Mouse (Mus musculus): ENCODE data around the gene Calcoco1.

The Calcoco1 gene

DNA sequence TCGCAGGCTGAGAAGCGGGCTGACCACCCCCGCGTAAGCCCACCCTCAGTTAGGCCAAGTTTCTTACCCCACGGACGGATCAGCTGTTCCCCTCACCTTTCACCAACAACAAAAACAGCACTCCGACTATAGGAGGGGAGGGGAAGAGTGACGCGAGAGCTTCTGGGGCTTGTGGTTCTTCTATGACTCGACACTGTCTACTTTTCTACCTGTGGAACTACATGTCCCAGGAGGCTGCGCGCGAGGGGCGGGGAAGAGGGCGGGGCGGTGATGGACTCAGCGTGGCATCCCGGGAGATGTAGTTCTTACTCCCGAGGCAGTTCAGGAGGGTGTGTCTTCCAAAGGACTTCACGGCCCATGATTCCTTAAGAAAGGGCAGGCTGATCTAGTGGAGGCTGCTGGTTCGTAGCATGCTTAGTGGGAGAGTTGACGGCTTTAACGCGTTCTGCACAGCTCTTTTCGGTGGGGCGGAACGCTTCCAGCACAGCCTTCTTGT, at the start of gene Calcoco1:
Calcoco1 (minus strand) TSS at position 199 of the 496 bp plus-strand sequence.
- DNase-seq (ENCODE audit: low spot score) = peak; percentile 99

DNA sequence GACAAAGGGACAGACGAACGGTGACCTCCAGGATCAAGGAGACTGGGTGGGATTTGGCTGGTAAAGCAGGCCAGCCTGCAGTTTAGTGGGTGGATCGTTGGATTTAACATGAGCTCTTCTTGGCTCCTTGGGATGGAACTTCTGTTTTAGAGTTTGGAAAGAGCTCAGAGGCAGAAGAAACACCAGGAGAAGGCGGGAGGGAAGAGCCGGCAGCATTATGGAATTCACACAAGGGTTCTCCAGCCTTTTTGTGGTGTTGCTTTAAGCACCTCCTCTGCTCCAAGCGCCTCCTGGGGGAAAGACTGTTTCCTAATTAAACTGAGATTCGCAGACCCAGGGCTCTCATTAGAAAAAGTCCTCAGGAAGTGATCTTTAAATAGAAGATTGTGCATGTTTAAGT, 48.9 kb upstream of the Calcoco1 start:
- DNase-seq (ENCODE audit: low spot score) = no peak

DNA sequence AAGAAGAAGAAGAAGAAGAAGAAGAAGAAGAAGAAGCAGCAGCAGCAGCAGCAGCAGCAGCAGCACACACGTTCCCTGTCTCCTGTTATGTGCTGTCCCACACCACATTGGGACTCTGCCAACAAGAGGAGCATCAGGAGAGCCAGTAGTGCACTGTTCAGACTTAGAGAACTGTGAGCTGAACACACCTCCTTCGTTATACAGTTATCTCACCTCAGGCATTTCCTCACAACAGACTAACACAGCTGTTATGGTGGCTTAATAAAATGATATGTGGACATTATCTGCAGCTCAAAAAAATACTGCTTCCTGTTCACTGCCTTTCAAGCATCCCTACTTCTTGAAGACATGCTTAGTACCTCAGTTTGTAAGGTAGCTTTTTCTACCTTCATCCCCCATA, 43.2 kb upstream of the Calcoco1 start:
- DNase-seq (ENCODE audit: low spot score) = peak; percentile 31

DNA sequence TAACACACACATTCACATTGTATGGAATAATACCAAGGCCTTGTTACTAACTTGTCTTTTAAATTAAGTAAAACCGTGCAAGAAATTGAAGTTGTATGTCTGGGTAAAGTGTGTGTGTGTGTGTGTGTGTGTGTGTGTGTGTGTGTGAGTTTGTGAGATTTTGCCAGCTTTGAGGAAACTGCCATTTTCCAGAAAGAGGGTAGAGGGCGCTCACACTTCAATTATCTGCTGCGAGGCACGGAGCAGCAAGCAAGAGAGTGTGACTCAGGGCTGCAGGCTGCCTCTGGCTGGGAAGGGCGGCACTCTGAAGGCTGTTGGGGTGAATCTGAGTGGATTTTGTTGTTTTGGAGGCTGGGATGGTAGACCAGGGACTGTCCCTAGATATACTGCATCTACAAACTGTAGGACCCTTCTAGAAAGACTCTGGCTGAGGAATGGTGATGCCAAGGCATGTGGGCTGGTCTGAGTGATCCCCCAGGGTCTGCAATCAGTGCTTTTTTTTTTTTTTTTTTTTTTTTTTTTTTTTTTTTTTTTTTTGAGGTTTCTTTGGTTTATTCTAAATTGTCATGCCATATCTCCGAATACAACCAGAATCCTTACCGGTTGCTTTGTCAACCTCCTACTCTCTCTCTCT, 39.9 kb upstream of the Calcoco1 start:
- peak; percentile 87 for DNase-seq (ENCODE audit: low spot score)

DNA sequence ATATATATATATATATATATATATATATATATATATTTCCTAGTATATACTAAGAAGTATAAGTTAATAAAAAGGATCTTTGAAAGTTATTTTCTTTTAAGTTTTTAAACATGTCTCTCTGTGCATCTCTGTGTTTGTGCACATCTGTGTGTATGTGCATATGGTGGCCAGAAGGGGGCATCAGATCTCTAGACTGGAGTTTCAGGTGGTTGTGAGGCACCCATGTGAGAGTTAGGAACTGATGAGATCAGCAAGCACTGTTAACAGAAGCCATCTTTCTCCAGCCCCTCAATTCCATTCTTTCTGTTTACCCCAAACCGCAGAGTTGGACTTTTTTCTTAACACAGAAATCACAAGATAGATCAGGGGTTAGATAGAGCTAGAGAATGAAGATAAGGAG, 35.7 kb upstream of the Calcoco1 start:
- DNase-seq (ENCODE audit: low spot score) = no peak

DNA sequence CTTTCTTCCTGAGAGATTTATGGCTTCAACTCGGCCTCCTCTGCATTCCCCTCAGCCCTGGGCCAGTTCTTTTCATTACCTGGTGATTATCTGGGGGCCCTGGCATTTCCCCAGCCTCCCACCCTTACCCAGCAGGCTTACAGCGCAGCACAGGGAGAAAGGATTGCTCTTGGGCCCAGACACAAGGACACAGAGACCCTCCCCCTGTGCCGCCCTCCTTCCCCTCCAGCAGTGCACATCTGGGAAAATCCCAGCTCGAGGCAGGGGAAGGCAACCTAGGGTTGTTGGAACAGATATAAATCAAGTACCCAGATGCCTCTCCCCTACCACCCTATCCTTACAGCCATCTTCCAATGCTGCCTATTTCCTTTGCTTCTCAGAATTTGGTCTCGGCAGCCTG, 33.1 kb upstream of the Calcoco1 start:
- no peak for DNase-seq (ENCODE audit: low spot score)

DNA sequence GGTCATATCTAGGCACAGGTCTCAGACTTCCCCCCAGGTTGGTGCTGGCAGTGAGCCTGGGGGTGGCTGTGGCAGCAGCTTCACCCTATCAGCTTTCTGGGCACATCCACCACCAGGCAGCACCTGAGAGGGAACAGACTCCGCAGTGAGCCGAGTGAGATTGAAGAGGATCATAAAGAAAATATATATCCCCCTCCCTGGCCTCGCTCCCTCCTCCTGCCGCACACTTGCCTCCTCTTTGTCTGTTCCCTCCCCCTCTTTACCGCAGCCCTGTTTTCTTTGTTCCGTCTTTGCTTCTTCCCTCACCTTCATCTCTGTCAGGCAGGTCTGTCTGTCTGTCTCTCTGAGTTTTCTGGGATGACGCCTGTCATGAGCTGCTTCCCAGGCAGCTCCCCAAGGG, 32.4 kb upstream of the Calcoco1 start:
- no peak for DNase-seq (ENCODE audit: low spot score)

DNA sequence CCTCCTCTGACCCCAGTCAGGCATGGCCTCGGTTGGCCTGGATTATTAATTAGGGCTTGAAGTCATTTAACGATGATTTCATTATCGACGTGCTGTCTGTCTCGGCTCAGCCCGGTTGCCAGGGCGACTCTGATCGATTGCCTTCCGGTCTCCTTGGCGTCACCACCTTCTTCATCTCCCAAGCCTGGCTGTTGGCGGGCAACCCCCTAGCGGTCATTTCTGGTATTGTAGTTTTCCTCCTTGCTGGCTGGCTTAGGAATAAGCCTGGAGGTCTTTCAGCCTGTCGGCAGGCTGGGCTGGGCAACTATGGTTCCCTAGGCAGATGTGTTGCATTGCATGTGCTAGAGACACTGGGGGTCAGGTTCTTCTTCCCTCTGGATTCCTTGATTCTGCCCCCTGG, 31.2 kb upstream of the Calcoco1 start:
- DNase-seq (ENCODE audit: low spot score) = peak; percentile 62

DNA sequence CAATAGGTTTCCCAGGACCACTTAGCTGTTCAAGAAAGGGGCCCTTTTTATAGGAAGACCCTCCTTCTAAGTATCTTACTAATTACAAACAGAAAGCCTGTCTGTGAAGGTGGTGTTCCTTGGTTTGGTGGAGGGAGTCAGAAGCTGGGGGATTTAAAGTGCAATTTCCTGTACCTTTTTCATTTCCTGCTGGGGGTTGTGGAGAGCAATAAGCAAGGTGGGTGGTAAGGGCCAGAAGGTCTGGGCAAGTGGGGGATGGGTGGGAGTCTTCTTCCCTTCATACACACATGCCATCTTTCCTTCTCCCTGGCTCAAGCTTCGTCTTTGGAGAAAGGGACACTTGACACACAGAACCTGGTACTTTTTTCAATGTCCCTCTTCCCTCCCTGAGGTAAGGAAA, 30.2 kb upstream of the Calcoco1 start:
- no peak for DNase-seq (ENCODE audit: low spot score)

DNA sequence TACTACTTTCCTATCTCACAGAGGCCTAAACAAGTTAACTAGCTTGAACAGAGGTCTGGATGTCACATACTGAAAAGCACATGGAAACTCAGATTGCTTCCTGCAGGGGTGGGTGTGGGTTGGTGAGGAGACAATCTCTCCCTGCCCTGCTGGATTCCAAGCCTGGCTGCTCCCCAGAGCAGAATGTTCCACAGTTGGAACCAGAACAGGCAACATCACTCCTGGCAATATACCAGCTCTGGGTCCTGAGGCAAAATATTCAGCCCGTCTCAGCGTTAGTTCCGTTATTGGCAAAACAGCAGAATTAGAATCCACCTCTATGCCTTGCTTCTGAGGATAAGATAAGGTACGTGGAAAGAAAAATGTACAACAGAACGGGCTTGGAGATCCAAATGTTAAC, 28.3 kb upstream of the Calcoco1 start:
- DNase-seq (ENCODE audit: low spot score) = no peak

DNA sequence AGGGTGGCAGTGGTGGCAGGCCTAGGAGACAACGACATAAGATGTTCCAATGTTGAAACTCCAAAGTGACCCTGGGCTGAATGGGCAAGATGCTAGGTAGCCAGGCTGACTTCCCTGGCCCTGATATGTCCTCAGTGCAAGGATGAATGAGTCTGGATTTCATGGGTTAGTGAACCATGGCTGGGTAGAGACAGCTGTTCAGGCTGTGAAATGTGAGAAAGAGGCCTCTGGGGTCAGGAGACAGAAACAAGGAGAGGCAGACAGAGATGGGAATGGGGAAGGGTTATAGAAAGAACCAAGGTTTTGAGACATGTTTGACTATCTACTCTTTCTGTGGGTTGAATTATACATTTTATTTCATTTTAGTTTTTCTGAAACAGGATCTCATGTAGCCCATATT, 27.1 kb upstream of the Calcoco1 start:
- no peak for DNase-seq (ENCODE audit: low spot score)

DNA sequence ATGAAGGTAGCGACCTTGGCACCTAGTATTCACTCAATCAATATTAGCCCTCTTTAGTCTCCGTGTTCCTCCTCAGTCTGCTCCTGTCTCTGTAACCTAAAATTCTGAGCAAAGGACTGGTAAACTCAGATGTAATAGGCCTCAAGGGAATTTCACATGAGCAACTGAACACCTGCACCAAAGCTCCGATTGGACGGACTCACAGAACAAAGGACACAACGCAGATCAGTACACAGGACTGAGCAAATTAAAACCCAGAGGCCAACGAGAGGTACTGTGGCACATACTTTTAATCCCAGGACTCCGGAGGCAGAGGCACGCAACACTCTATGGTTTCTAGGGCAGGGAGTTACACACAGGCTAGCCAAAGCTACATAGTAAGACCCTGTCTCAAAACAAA, 25.9 kb upstream of the Calcoco1 start:
- DNase-seq (ENCODE audit: low spot score) = peak; percentile 55

DNA sequence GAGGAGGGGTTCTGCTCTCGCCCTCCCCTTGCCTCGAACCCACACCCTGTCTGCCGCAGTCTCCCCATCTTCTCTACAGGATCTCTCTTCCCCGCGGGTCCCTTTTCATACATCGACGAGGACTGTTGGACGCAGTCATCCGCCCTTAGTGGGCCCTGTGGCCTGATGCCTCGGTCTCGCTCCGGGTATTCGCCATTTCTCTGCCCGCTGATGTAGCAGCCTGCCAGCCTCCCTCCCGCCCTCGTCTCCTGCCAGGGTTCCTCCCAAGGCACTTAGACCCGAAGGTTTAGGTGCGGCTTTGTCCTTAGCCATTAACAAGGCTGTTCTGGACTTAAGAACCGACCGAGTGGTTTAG, 25.3 kb upstream of the Calcoco1 start:
- DNase-seq (ENCODE audit: low spot score) = peak; percentile 65

DNA sequence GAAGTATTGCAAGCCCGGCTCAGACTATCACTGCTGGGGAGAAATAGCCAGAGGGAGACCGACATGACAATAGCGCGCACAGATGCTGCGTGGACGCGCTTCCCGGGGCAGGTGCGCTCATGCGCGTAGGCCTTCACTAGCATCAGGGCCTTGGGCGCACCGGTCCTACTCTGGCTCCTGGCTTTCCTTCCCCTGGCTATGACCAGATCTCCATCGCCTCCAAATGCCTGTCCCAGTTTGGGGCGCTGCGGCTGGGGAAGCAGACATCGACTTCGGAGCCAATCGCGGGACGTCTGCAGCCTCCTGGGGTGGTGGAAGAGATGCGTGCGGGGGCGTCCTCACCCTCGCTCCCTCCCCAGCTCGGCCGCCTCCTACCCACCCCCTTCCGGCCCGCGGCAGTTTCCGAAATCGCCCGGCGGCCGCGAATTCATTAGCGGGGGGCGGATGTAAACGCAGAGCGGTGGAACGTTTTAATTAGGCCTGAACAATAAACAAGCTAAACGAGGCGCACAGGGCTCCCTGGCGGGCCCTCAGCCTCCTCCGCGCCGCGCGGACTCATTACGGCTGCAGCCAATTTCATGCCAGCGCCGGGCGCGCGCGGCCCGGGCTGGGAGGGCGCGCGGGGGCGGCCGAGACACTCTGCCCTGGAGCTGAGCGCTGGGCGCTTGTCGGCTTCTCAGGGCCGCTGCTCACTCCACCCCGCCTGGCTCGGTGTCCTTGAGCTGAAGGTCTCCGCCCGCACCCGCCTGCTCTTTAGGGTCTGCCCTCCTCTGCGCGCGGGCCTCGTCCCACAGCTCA, 24.7 kb upstream of the Calcoco1 start:
- DNase-seq (ENCODE audit: low spot score) = peak; percentile 84

DNA sequence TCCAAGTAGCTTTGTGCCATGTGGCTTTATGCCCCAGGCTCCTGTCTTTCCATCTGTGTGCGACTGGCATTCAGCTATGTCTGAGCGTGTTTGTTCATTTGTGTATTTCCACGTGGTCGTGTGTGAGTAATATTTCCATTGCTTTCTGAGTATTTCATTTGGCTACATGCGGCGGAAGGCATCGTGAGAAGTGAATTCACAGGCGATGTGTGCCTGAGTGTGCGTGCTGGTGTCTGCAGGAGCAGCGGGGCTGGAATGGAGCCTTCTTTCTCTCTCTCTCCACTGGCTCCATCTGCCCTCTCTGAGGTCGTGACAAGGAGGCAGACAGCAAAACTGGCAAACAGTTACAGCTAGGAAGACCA, 24.1 kb upstream of the Calcoco1 start:
- peak; percentile 70 for DNase-seq (ENCODE audit: low spot score)

DNA sequence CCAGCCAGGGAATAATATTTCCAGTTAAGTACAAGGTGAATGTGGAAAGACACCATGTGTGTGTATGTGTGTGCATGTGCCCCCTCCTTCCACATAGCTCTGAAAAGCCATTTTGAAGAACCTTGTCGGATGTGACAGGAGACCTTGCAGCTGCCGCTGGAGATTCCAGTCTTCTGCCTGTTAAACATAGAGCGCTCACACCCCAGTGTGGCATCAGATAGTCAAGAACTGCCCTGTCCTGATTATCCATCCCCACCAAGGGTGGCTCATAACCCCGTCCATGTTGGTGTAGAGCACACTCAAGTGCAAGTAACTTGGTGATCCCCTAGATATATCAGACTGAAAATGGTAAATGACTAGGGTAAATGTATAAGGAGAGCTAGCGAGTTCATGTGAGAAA, 23.4 kb upstream of the Calcoco1 start:
- DNase-seq (ENCODE audit: low spot score) = no peak

DNA sequence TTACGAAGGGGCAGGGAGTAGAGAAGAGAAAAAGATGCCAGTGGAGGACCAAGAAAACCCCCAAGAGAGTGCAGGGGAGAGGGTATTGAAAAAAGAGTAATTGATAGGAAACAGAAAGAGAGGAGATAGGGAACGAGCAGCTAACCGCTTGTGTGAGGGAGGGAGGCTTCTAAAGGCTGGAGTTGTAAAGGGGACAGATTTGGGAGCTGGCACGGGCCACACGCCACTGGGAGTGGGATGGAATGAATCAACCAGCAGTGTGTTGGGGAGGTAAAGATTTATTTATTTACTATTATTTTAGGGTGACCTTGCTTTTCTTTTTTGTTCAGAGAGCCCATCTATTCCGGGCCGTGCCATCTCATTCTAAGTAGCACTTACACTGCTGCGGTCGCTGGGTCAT, 22.9 kb upstream of the Calcoco1 start:
- DNase-seq (ENCODE audit: low spot score) = no peak

DNA sequence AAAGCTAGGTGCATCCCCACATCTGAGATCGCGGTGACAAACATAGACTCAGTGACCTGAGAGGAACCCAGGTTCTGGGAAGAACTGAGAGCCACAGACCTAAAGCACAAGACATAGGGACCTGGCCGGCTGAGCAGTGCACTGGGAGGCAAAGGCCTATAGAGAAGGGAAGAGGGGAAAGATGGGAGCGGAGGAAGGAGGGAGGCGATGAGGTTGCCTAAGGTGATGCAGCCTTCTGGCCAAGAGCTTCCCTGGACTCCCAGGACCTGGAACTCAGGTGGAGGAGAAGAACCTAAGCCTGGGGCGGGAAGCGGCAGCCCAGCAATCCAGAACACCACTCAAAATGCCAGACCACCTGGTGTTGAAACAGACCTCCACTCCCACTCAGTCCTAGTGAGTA, 22.4 kb upstream of the Calcoco1 start:
- DNase-seq (ENCODE audit: low spot score) = no peak

DNA sequence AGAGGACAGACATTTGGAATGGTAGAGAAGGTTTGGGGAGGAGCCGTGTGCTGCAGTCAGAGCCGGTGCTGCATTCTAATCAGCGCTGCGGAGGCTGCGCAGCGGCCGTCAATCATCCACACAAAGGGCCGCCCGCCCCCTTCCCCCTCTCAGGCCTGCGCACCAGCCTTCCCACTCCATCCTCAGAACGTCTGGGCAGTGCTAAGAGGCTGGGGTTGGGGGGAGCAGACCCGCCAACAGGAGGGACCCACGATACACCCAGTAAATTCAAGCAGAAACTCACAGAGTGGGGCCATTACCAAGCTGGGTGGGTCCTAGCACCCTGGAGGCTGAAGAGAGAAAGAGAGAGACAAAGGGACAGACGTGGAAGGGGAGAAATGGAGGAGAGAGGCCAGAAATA, 22.0 kb upstream of the Calcoco1 start:
- peak; percentile 78 for DNase-seq (ENCODE audit: low spot score)

DNA sequence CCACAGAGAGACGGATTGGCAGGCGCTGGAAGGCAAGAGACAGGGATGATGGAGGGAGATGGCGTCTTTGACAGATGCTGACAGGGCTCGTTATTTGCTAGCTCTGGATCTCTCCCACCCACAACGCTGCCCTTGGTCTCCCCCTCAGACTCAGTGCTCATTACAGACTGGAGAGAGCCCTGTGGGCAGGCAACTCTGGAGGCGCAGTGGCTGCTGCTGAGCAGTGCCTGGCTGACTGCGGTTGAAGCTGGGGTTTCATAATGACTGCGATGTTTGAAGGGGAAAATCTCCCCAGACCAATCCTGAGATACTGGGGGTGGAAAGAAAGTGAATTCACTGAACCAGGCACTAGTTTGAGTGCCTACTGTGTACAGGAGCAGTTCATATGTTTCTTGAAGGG, 21.2 kb upstream of the Calcoco1 start:
- DNase-seq (ENCODE audit: low spot score) = no peak

DNA sequence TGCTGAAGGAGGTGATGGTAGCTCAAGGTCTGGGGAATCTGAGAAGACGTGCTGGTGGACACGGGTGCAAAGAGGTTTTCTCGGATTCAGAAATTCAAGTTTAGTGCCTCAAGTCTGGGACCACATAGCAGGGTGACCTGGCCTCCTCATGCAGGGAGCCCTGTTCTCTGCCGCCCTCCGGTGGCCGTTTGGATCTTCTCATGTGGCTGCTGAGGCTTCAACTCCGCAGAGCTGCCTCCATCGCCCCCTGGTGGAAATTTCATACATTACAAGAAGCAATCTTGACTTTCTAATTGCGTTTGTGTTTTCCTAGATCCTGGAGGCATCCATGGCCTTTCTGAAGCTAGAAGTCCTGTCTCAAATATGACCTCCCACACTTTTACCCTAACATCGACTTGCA, 20.6 kb upstream of the Calcoco1 start:
- DNase-seq (ENCODE audit: low spot score) = peak; percentile 98

DNA sequence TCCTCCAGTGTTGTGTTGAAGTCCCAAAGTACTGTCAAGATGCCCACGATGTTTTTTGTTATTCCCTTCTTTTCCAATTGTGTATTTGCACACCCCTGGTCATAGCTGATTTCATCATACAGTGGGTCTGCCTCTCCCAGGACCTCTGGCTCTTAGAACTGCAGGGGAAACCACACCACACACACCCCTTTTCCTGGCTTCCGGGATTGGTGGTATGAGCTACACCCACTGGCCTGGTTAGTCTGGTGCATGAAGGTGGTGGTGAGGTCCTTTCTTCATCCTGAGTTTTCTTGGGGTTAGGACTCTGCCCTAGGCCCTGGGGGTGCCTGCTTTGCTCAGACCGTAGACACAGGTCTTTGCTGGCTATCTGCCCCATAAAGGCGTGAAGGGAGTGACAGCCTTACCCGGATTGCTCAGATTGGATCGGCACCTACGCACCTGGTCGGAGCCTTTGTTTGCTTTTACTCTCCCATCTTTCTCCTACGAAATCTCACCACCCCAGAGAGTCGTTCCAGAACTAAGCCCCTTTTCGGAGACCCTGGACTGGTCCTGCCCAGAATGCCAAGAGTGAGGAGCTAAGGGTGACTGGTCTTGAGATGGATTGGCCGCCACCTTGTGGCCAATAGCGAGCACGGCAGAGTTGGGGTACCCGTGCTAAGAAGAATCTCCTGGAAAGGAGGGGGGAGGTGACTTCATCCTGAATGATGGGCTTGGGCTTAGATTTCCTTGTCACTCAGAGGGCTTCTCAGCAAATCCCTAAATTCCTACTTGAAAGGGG, 17.7 kb upstream of the Calcoco1 start:
- peak; percentile 87 for DNase-seq (ENCODE audit: low spot score)

DNA sequence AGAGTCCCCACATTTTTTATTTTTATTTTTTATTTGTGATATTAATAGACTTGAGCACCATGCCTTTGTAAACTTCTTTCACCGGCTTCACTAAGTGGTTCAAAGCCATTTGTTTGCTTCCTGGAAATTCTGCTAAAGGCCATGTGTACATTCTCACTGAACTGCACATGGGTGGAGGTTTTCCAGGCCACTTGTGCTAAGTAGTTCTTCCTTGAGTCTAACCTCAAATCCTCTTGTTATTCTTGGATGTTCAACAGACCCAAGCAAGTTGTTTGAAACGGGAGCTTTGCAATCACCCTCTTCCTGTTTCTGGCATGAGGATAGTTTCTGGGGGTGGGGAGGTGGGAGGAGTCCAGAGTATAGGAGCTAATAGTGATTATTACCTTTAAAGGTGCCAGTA, 16.5 kb upstream of the Calcoco1 start:
- DNase-seq (ENCODE audit: low spot score) = no peak
